Mouse (Mus musculus): ENCODE measurements around the gene Nhej1. TPM values are rescaled to one million over a fixed set of nuclear protein-coding genes. Genes with fewer than 3 reads are reported as not detected.

The Nhej1 gene
- total RNA-seq (2023; ENCODE audit: inconsistent age), result 3.5 to 6.7 TPM (median 5.0 TPM) in 4 replicates

GRCm38 (mm10) chr1:75124346-75125321 lies at the start of gene Nhej1:
Gene Nhej1 (minus strand): TSS chr1:75125200.

GRCm38 (mm10) chr1:75168472-75169464 lies 43.8 kb upstream of the Nhej1 start, which contains the start of gene Zfand2b:
Gene Zfand2b (plus strand): TSS chr1:75168646.

GRCm38 (mm10) chr1:75142301-75143261 lies 17.6 kb upstream of the Nhej1 start, which contains the start of the genes Cnppd1 and Retreg2:
Gene Cnppd1 (minus strand): TSS chr1:75142711.
Gene Retreg2 (plus strand): TSS chr1:75142778.

GRCm38 (mm10) chr1:75133421-75134207 lies 8.6 kb upstream of the Nhej1 start, which contains the start of gene Slc23a3:
Gene Slc23a3 (minus strand): TSS chr1:75133890.

GRCm38 (mm10) chr1:74951556-74952210 lies 173.3 kb downstream of the Nhej1 start, which contains the start of gene Ihh:
Gene Ihh (minus strand): TSS chr1:74951672.

DNA sequence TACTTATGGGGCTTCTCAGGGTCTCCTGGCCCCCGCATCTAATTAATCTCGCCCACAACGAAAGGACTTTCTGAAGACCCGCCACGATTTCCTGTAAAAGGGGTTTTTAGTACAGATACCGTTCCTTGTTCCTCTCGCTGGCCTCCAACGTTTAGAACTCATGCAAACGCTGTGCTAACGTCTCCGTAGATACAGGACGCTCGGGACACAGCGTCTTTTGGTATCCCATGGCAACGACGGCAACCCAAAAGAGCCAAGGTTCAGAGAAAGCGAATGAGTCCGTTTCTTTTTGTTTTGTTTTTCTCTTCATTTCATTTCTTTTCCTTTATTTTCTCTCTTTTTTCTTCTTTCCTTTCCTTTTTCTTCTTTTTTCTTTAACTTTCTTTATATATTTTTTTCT lies 189.6 kb downstream of the Nhej1 start, which contains the start of gene Cfap65:
Gene Cfap65, minus strand, starts transcription at position 198 of the 400 bp plus-strand sequence.

Other genes starting within 250 kb of the Nhej1 start
- gene Fev, start 239.8 kb downstream of the Nhej1 start, total RNA-seq (2023; ENCODE audit: inconsistent age), result not detected in 4 replicates
- gene Cryba2, start 232.1 kb downstream of the Nhej1 start, total RNA-seq (2023; ENCODE audit: inconsistent age), result not detected in 4 replicates
- gene Cfap65, start 189.6 kb downstream of the Nhej1 start, total RNA-seq (2023; ENCODE audit: inconsistent age), result not detected in 4 replicates
- 0.32 to 0.60 TPM (median 0.48 TPM) in 3 of 4 replicates, not detected in the other for gene Ihh, start 173.5 kb downstream of the Nhej1 start, total RNA-seq (2023; ENCODE audit: inconsistent age)
- 0.93 to 1.8 TPM (median 1.3 TPM) in 4 replicates for gene Slc23a3, start 8.7 kb upstream of the Nhej1 start, total RNA-seq (2023; ENCODE audit: inconsistent age)
- gene Cnppd1, start 17.5 kb upstream of the Nhej1 start, total RNA-seq (2023; ENCODE audit: inconsistent age), result 107 to 119 TPM (median 112 TPM) in 4 replicates
- gene Retreg2, start 17.6 kb upstream of the Nhej1 start, total RNA-seq (2023; ENCODE audit: inconsistent age), result 60.5 to 80.1 TPM (median 70.4 TPM) in 4 replicates
- gene Zfand2b, start 43.4 kb upstream of the Nhej1 start, total RNA-seq (2023; ENCODE audit: inconsistent age), result 39.0 to 44.9 TPM (median 43.5 TPM) in 4 replicates
- 3.7 to 5.5 TPM (median 4.0 TPM) in 4 replicates for gene Abcb6, start 55.2 kb upstream of the Nhej1 start, total RNA-seq (2023; ENCODE audit: inconsistent age)
- 30.4 to 36.3 TPM (median 33.0 TPM) in 4 replicates for gene Ankzf1, start 67.0 kb upstream of the Nhej1 start, total RNA-seq (2023; ENCODE audit: inconsistent age)
- 26.6 to 34.5 TPM (median 28.6 TPM) in 4 replicates for gene Atg9a, start 67.0 kb upstream of the Nhej1 start, total RNA-seq (2023; ENCODE audit: inconsistent age)
- gene Glb1l, start 85.6 kb upstream of the Nhej1 start, total RNA-seq (2023; ENCODE audit: inconsistent age), result 12.0 to 21.7 TPM (median 14.2 TPM) in 4 replicates
- gene Stk16, start 85.6 kb upstream of the Nhej1 start, total RNA-seq (2023; ENCODE audit: inconsistent age), result 89.4 to 98.9 TPM (median 93.2 TPM) in 4 replicates
- gene Tuba4a, start 94.7 kb upstream of the Nhej1 start, total RNA-seq (2023; ENCODE audit: inconsistent age), result 197 to 212 TPM (median 207 TPM) in 4 replicates
- 1.3 TPM in 1 of 4 replicates, not detected in the others for gene A630095N17Rik, start 106.9 kb upstream of the Nhej1 start, total RNA-seq (2023; ENCODE audit: inconsistent age)
- 80.0 to 93.8 TPM (median 88.3 TPM) in 4 replicates for gene Dnajb2, start 111.2 kb upstream of the Nhej1 start, total RNA-seq (2023; ENCODE audit: inconsistent age)
- 0.19 TPM in 1 of 4 replicates, not detected in the others for gene Ptprn, start 139.3 kb upstream of the Nhej1 start, total RNA-seq (2023; ENCODE audit: inconsistent age)
- gene Resp18, start 153.2 kb upstream of the Nhej1 start, total RNA-seq (2023; ENCODE audit: inconsistent age), result not detected in 4 replicates
- 44.7 to 64.5 TPM (median 48.8 TPM) in 4 replicates for gene Dnpep, start 192.8 kb upstream of the Nhej1 start, total RNA-seq (2023; ENCODE audit: inconsistent age)
- 0.21 to 0.70 TPM in 2 of 4 replicates, not detected in the others for gene Des, start 235.1 kb upstream of the Nhej1 start, total RNA-seq (2023; ENCODE audit: inconsistent age)